Mouse (Mus musculus): ENCODE measurements around the gene Lurap1.

DNA sequence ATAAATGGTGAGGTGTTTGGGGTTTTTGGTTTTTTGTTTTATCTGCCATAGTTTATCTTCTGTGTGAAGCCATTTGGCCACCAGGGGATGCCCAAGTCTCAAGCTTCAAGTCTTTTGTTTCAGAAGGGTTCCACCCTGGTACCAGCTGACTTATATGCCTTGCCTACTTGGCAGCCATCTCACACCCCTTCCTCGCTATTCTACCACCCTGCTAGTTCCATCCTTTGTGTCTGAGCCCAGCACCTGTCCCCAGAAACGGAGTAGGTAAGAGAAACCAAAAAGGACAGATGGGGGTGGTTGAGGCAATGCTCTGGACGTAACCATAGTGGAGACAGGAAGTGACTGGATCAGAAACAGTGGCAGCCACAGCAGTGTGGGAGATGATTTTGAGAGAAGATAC is 8.8 kb upstream of the Lurap1 start:
- TF ChIP-seq CTCF (IDR thresholded peaks at IDR 0.05; ENCODE audit: control insufficient read depth, insufficient read depth, insufficient read length) (no peak), MAX (IDR thresholded peaks at IDR 0.05) (no peak)
